Mouse (Mus musculus) layer of hippocampus, adult 2 months (tissue): ENCODE measurements at regions not wholly inside any gene's neighbourhood (a gene's known extent, or its start where the extent isn't known, plus 50 kb on each side); places are given as distances from the start of the nearest gene placed in this dataset.

Experiments used
- DNase-seq, 2 experiments: peaks; one replicate each; pipeline ENCODE4 v3.0.0; 2022; ENCODE audit warnings: low spot score in 2 of 2
- H3K27ac ChIP-seq: fragments of 200-600 bp; 2 replicates; pipeline ENCODE4 v1.8.1; 2022
- H3K4me3 ChIP-seq: fragments of 200-600 bp; 2 replicates; pipeline ENCODE4 v1.8.1; 2022; ENCODE audit warnings: mild to moderate bottlenecking
- CTCF ChIP-seq: fragments of 200-600 bp; conservative IDR thresholded peaks from 2 replicates; pipeline ENCODE4 v1.8.1; 2022; ENCODE audit warnings: antibody characterized with exemption, mild to moderate bottlenecking, moderate library complexity

GRCm38 (mm10) chr6:50046721-50047120, 63.3 kb upstream of the Mpp6 start:
- TF ChIP-seq CTCF, result no peak
- no peak overlapping the region for H3K27ac ChIP-seq
- no peak overlapping the region for H3K4me3 ChIP-seq
- DNase-seq, result no peak

GRCm38 (mm10) chr6:50052416-50052815, 57.6 kb upstream of the Mpp6 start:
- Histone ChIP-seq H3K27ac (peak overlapping the region; percentile 29; the same call in 1 of the 2 replicates), H3K4me3 (no peak overlapping the region)
- DNase-seq, result no peak
- no peak for TF ChIP-seq CTCF

- H3K27ac ChIP-seq, result peak overlapping the region; percentile 46; the same call in 1 of the 2 replicates
- H3K4me3 ChIP-seq, result no peak overlapping the region
- no peak for TF ChIP-seq CTCF
- DNase-seq, result no peak
These were observed 57.0 kb upstream of the Mpp6 start for GRCm38 (mm10) chr6:50053086-50053485.

GRCm38 (mm10) chr6:50054233-50054632, 55.8 kb upstream of the Mpp6 start:
- no peak overlapping the region for H3K27ac ChIP-seq

GRCm38 (mm10) chr6:50058596-50058995, 51.4 kb upstream of the Mpp6 start:
- TF ChIP-seq CTCF, result no peak
- no peak overlapping the region for H3K4me3 ChIP-seq
- H3K27ac ChIP-seq, result no peak overlapping the region
- no peak for DNase-seq

More at GRCm38 (mm10) chr6:50054233-50054632, 55.8 kb upstream of the Mpp6 start:
- no peak for TF ChIP-seq CTCF
- no peak for DNase-seq
- H3K4me3 ChIP-seq, result no peak overlapping the region

GRCm38 (mm10) chr6:50059917-50060316, 50.1 kb upstream of the Mpp6 start:
- Histone ChIP-seq H3K27ac (no peak overlapping the region), H3K4me3 (no peak overlapping the region)
- no peak for DNase-seq
- TF ChIP-seq CTCF, result no peak
